Mouse (Mus musculus) spleen, embryonic (tissue): ENCODE measurements around the gene Ttc6.

ENCODE experiments used
- CTCF ChIA-PET: fragments of 350-600 bp; sonication (Branson Sonifier 250); formaldehyde crosslinking; loops from one replicate; lab custom pipeline; 2022; lab: Charles Lee

Ttc6 gene

GRCm38 (mm10) chr12:57662986-57663674 is 99.2 kb downstream of the Ttc6 start:
- CTCF ChIA-PET, result no interaction called here

- CTCF ChIA-PET, result no interaction called here
Observed at GRCm38 (mm10) chr12:57672414-57672813, 108.5 kb downstream of the Ttc6 start.

GRCm38 (mm10) chr12:57684967-57685423 is 121.1 kb downstream of the Ttc6 start:
- CTCF ChIA-PET, result no interaction called here

GRCm38 (mm10) chr12:57709966-57710365 is 146.1 kb downstream of the Ttc6 start:
- CTCF ChIA-PET, result no interaction called here

- CTCF ChIA-PET, result no interaction called here
Observed at GRCm38 (mm10) chr12:57764720-57765119, 200.8 kb downstream of the Ttc6 start.

GRCm38 (mm10) chr12:57776290-57776997 is 212.5 kb downstream of the Ttc6 start:
- CTCF ChIA-PET, result no interaction called here

- CTCF ChIA-PET, result no interaction called here
Observed at GRCm38 (mm10) chr12:57781926-57782325, 218.0 kb downstream of the Ttc6 start.

- CTCF ChIA-PET, result no interaction called here
Observed at GRCm38 (mm10) chr12:57787471-57787870, 223.6 kb downstream of the Ttc6 start.
